Mouse (Mus musculus) bone marrow macrophage, adult 2 months (primary cell): ENCODE data around the gene Max.

Experiments used
- CTCF ChIP-seq: IDR thresholded peaks from 2 replicates; pipeline ENCODE4 v1.5.1; 2012; ENCODE audit warnings: low read depth, mild to moderate bottlenecking, low read length, moderate library complexity
- POLR2A ChIP-seq: IDR thresholded peaks from 2 replicates; pipeline ENCODE4 v1.6.1; 2012; ENCODE audit warnings: mild to moderate bottlenecking, low read depth, low read length, borderline replicate concordance

DNA sequence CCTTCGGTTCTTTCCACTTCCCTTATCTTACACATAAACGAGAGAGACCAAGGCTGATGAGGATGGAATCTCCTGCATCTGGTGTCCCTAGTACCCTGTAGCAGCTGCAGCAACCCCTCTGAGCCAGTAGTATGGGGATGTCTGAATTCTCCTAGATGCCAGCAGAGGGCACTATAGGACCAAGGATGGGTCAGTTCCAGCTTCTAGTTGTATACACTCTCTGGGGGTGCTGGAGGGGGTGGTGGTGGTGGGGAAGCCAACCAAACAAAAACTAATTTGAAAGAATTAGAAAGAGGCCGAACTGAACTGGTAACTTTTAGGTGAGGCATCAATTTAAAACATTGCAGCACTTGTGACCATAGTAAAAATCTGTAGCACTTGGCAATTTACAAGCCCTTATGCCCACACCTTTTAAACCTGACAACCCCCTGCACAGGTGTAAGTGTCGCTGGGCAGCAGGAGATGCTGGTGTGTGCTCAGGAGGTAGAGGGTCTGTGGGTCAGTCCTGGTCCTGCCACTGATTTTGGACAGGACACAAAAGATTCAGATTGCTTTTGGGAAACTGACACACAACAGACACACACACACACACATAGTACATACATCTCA lies 38.2 kb upstream of the Max start:
- TF ChIP-seq CTCF (peak; percentile 90), POLR2A (no peak)
